Mouse (Mus musculus): Measurements from ENCODE around the gene 2510002D24Rik. TPM values are rescaled to one million over a fixed set of nuclear protein-coding genes. Genes with fewer than 3 reads are reported as not detected.
"Not testable (repeated sequence)": the region's sequence is repeated elsewhere in the genome, so short reads cannot be mapped to it uniquely, and the experiment has no call there.

2510002D24Rik gene
- polyA plus RNA-seq, 1 experiment from 2014 or later = 38.9 TPM

DNA sequence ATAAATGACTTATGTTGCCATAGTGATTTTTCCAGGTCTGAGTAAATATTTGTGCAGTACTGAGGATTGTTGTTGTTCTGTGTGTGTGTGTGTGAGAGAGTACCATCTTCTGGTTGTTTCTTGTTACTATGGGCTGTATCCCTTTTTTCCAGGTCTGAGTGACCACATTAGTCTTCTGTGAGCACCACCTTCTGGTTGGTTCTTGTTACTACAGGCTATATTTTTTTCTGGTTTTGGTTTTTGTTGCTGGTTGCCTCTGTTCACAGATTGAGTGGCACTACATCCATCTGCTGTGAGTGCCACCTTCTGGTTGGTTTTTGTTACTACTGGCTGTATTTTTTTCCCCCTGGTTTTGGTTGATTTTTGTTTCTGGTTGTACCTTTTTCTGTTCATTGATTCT, 22.2 kb downstream of the 2510002D24Rik start:
- no peaks in the 10 kb centered on the region for H3K4me1 ChIP-seq (replicated peaks)
- no peaks in the 10 kb centered on the region for H3K36me3 ChIP-seq
- no peaks in the 10 kb centered on the region for H3K27me3 ChIP-seq
- H3K9me3 ChIP-seq = no peaks in the 10 kb centered on the region
- no peak overlapping the region for H3K27ac ChIP-seq
- H3K9ac ChIP-seq (replicated peaks) = no peak overlapping the region
- H3K4me3 ChIP-seq (replicated peaks) = no peak overlapping the region
- no peak for ATAC-seq (ENCODE audit: insufficient number of reproducible peaks, insufficient read depth, low FRiP score, low TSS enrichment, low read depth)
- no peak overlapping the region for H3K4me2 ChIP-seq

DNA sequence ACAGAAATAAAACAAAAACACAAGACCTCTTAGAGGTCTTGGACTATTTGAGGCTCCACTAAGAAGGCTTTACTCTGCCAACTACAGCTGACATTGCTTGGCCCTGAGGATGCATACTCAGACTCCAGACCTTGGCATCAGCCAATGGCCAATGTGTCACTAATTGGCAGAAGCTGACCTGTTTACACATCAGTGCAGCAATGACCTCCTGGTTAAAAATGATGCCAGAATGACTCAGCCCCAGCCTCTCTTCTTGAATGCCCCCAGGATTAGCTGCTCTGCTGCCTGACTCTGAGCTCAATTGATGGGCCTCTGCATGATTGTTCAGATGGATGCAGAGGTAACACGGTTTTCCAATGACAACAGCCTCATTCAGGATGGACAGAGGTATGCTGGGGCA, 23.8 kb downstream of the 2510002D24Rik start:
- 62% methylated on average over 1 of the region's 1 CpGs for WGBS
- no peaks in the 10 kb centered on the region for H3K36me3 ChIP-seq
- ATAC-seq (ENCODE audit: insufficient number of reproducible peaks, insufficient read depth, low FRiP score, low TSS enrichment, low read depth) = no peak
- H3K9me3 ChIP-seq = no peaks in the 10 kb centered on the region
- H3K27ac ChIP-seq = no peak overlapping the region
- no peak overlapping the region for H3K4me2 ChIP-seq
- no peaks in the 10 kb centered on the region for H3K27me3 ChIP-seq
- H3K4me3 ChIP-seq (replicated peaks) = no peak overlapping the region
- no peak overlapping the region for H3K9ac ChIP-seq (replicated peaks)
- H3K4me1 ChIP-seq (replicated peaks) = no peaks in the 10 kb centered on the region

- not testable (repeated sequence) for H3K4me1 ChIP-seq (replicated peaks); H3K27me3 ChIP-seq; H3K4me2 ChIP-seq; ATAC-seq (ENCODE audit: insufficient number of reproducible peaks, insufficient read depth, low FRiP score, low TSS enrichment, low read depth); H3K9ac ChIP-seq (replicated peaks); H3K27ac ChIP-seq; H3K9me3 ChIP-seq; H3K4me3 ChIP-seq (replicated peaks)
- WGBS = 90% methylated on average over 1 of the region's 1 CpGs
- peaks cover 45% of the 10 kb centered on the region for H3K36me3 ChIP-seq
Measured at GRCm38 (mm10) chr16:18870495-18870894, 34.1 kb downstream of the 2510002D24Rik start.

DNA sequence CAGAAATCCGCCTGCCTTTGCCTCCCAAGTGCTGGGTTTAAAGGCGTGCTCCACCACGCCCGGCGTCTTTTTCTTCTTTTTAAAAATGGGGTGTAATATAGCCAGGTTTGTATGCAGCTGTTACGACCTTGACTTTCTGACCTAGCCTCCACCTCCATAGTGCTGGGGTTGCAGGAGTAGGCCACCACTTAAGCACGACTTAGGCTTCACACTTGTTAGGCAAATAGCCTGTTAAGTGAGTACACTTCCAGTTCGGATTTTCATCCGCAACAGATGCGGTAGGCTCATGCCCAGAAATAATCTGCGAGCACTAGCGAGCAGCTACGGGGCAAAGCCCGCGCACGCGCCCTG, 39.7 kb downstream of the 2510002D24Rik start:
- WGBS = under 1% methylated on average over 17 of the region's 17 CpGs
- H3K4me2 ChIP-seq = peak overlapping the region; percentile 78
- peak; percentile 45; the same call in 1 of the 2 replicates for ATAC-seq (ENCODE audit: insufficient number of reproducible peaks, insufficient read depth, low FRiP score, low TSS enrichment, low read depth)
- H3K36me3 ChIP-seq = peaks cover 58% of the 10 kb centered on the region
- no peaks in the 10 kb centered on the region for H3K27me3 ChIP-seq
- no peaks in the 10 kb centered on the region for H3K9me3 ChIP-seq
- H3K4me1 ChIP-seq (replicated peaks) = peaks cover 16% of the 10 kb centered on the region; the same call in 1 of the 2 replicates
- H3K9ac ChIP-seq (replicated peaks) = peak overlapping the region; percentile 87
- peak overlapping the region; percentile 89 for H3K4me3 ChIP-seq (replicated peaks)
- H3K27ac ChIP-seq = peak overlapping the region; percentile 97

GRCm38 (mm10) chr16:18876442-18877308, 40.3 kb downstream of the 2510002D24Rik start, which contains the start of the genes Mrpl40 and Hira:
Mrpl40 (minus strand) TSS chr16:18876862.
Hira (plus strand) TSS chr16:18877037.
- ATAC-seq (ENCODE audit: insufficient number of reproducible peaks, insufficient read depth, low FRiP score, low TSS enrichment, low read depth) = peak; percentile 93
- peak within 1 kb of the TSS; percentile 87 for H3K9ac ChIP-seq (replicated peaks)
- peak within 1 kb of the TSS; percentile 78 for H3K4me2 ChIP-seq
- H3K4me3 ChIP-seq (replicated peaks) = peak within 1 kb of the TSS; percentile 89
- peaks cover 16% of the 10 kb centered on the region; the same call in 1 of the 2 replicates for H3K4me1 ChIP-seq (replicated peaks)
- H3K36me3 ChIP-seq = peaks cover 58% of the 10 kb centered on the region
- peak within 1 kb of the TSS; percentile 97 for H3K27ac ChIP-seq
- H3K9me3 ChIP-seq = no peaks in the 10 kb centered on the region
- H3K27me3 ChIP-seq = no peaks in the 10 kb centered on the region
- under 1% methylated on average over 93 of the region's 93 CpGs for WGBS

DNA sequence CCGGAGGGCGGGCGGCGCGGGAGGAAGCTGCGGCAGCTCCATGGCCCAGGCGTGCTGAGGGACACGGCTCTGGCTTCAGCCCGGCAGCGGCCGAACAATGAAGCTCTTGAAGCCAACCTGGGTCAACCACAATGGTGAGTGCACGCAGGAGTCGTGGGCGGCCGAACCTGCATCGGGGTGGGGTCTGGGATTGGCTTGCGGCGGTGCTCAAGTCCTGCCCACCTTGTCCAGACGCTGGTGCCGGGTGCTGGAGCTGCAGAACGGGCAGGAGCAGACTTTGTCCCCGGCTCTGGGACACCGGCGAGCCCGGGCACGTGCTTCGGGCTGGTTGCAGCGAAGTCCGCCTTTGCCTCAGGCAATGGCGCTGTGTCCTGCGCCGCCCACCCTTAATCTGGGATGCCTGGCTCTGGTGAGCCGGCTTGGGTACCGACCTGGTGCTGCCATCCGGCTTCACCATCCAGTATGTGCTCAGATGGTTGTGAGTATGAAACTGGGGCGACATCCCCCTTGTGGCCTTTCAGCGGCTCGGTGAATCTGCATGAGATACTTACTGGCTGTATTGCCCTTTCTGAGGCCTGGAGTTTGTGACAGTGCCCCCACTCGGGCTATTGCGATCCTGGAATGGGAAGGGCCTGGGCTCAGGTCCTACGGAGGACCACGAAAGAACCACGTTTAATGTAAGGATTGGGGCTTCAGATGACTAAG, 41.2 kb downstream of the 2510002D24Rik start:
- Histone ChIP-seq H3K9me3 (no peaks in the 10 kb centered on the region), H3K9ac (replicated peaks) (peak overlapping the region; percentile 87), H3K4me1 (replicated peaks) (peaks cover 16% of the 10 kb centered on the region; the same call in 1 of the 2 replicates), H3K4me3 (replicated peaks) (peak overlapping the region; percentile 89), H3K4me2 (peak overlapping the region; percentile 78), H3K36me3 (peaks cover 53% of the 10 kb centered on the region), H3K27me3 (no peaks in the 10 kb centered on the region), H3K27ac (peak overlapping the region; percentile 97)
- under 1% methylated on average over 36 of the region's 43 CpGs for WGBS
- peak; percentile 38 for ATAC-seq (ENCODE audit: insufficient number of reproducible peaks, insufficient read depth, low FRiP score, low TSS enrichment, low read depth)

- H3K27me3 ChIP-seq = no peaks in the 10 kb centered on the region
- no peak for ATAC-seq (ENCODE audit: insufficient number of reproducible peaks, insufficient read depth, low FRiP score, low TSS enrichment, low read depth)
- peak overlapping the region; percentile 97 for H3K27ac ChIP-seq
- H3K9me3 ChIP-seq = no peaks in the 10 kb centered on the region
- H3K4me1 ChIP-seq (replicated peaks) = peaks cover 16% of the 10 kb centered on the region; the same call in 1 of the 2 replicates
- H3K36me3 ChIP-seq = peaks cover 46% of the 10 kb centered on the region
- H3K9ac ChIP-seq (replicated peaks) = peak overlapping the region; percentile 87
- H3K4me2 ChIP-seq = peak overlapping the region; percentile 78
- 25% methylated on average over 20 of the region's 20 CpGs for WGBS
- H3K4me3 ChIP-seq (replicated peaks) = peak overlapping the region; percentile 89
Measured at GRCm38 (mm10) chr16:18878091-18878720, 41.8 kb downstream of the 2510002D24Rik start.

DNA sequence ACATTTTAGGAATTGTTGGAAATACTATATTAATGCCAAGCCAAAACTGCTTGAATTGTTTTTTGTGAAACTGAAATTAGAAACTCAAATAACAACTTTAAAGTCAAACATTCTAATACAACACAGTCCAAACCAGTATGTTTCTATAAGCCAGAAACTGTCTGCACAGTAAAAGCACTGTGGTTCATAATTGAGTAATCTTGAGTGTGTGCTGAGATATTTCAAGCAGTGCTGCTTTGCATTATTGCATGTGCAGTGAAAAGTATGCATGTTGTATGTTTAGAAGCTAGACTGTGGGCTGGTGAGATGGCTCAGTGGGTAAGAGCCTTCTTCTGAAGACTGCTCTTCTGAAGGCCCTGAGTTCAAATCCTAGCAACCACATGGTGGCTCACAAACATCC, 47.7 kb downstream of the 2510002D24Rik start:
- H3K4me3 ChIP-seq (replicated peaks) = no peak overlapping the region
- H3K27me3 ChIP-seq = no peaks in the 10 kb centered on the region
- H3K4me1 ChIP-seq (replicated peaks) = 0 out of 2 replicates have a peak, but pooled peaks cover 4% of the 10 kb centered on the region
- H3K27ac ChIP-seq = no peak overlapping the region
- no peak for ATAC-seq (ENCODE audit: insufficient number of reproducible peaks, insufficient read depth, low FRiP score, low TSS enrichment, low read depth)
- H3K36me3 ChIP-seq = peaks cover 43% of the 10 kb centered on the region
- no peak overlapping the region for H3K4me2 ChIP-seq
- no peaks in the 10 kb centered on the region for H3K9me3 ChIP-seq
- H3K9ac ChIP-seq (replicated peaks) = no peak overlapping the region

Other genes starting within 250 kb of the 2510002D24Rik start
- gene Tbx1, start 245.9 kb upstream of the 2510002D24Rik start, polyA plus RNA-seq (2016; fragmentation: Nextera tagmentation; extraction: Ambion mirVana) = 9.4 and 11.2 TPM in 2 replicates
- gene Gp1bb, start 214.2 kb upstream of the 2510002D24Rik start, polyA plus RNA-seq (2016; fragmentation: Nextera tagmentation; extraction: Ambion mirVana) = 3.9 and 4.3 TPM in 2 replicates
- 5.2 and 6.8 TPM in 2 replicates for gene Gm49601, start 210.2 kb upstream of the 2510002D24Rik start, polyA plus RNA-seq (2016; fragmentation: Nextera tagmentation; extraction: Ambion mirVana)
- 31.7 and 34.2 TPM in 2 replicates for gene Sept5, start 206.6 kb upstream of the 2510002D24Rik start, polyA plus RNA-seq (2016; fragmentation: Nextera tagmentation; extraction: Ambion mirVana)
- 15.3 and 19.4 TPM in 2 replicates for gene Cldn5, start 59.7 kb upstream of the 2510002D24Rik start, polyA plus RNA-seq (2016; fragmentation: Nextera tagmentation; extraction: Ambion mirVana)
- 118 and 120 TPM in 2 replicates for gene Ufd1, start 24.8 kb upstream of the 2510002D24Rik start, polyA plus RNA-seq (2016; fragmentation: Nextera tagmentation; extraction: Ambion mirVana)
- 63.9 and 64.2 TPM in 2 replicates for gene Cdc45, start 24.6 kb upstream of the 2510002D24Rik start, polyA plus RNA-seq (2016; fragmentation: Nextera tagmentation; extraction: Ambion mirVana)
- not detected in 2 replicates for gene Gm28539, start within 50 bp of the 2510002D24Rik start, polyA plus RNA-seq (2016; fragmentation: Nextera tagmentation; extraction: Ambion mirVana)
- 105 and 106 TPM in 2 replicates for gene Mrpl40, start 40.3 kb downstream of the 2510002D24Rik start, polyA plus RNA-seq (2016; fragmentation: Nextera tagmentation; extraction: Ambion mirVana)
- 24.0 and 24.6 TPM in 2 replicates for gene Hira, start 40.5 kb downstream of the 2510002D24Rik start, polyA plus RNA-seq (2016; fragmentation: Nextera tagmentation; extraction: Ambion mirVana)

All from limb, embryonic 12.5 days (tissue).